Mouse (Mus musculus) embryonic stem cell, embryonic (primary cell): ENCODE measurements around the gene Clcnka.

ENCODE experiments used
- CTCF ChIA-PET, 4 experiments: fragments of 300-600 bp in 2 of 4; fragments of 350-600 bp in 2 of 4; sonication (Branson Sonifier 250); formaldehyde crosslinking; loops; one replicate each; lab custom pipeline; 2022; ENCODE audit warnings: inconsistent platforms in 2 of 4; lab: Charles Lee
- POLR2A ChIA-PET, 4 experiments: fragments of 300-600 bp in 2 of 4; fragments of 350-600 bp in 2 of 4; sonication (Branson Sonifier 250); formaldehyde crosslinking; loops; one replicate each; lab custom pipeline; 2022; ENCODE audit warnings: antibody characterized with exemption in 4 of 4, inconsistent platforms in 1 of 4; lab: Charles Lee

The Clcnka gene

DNA sequence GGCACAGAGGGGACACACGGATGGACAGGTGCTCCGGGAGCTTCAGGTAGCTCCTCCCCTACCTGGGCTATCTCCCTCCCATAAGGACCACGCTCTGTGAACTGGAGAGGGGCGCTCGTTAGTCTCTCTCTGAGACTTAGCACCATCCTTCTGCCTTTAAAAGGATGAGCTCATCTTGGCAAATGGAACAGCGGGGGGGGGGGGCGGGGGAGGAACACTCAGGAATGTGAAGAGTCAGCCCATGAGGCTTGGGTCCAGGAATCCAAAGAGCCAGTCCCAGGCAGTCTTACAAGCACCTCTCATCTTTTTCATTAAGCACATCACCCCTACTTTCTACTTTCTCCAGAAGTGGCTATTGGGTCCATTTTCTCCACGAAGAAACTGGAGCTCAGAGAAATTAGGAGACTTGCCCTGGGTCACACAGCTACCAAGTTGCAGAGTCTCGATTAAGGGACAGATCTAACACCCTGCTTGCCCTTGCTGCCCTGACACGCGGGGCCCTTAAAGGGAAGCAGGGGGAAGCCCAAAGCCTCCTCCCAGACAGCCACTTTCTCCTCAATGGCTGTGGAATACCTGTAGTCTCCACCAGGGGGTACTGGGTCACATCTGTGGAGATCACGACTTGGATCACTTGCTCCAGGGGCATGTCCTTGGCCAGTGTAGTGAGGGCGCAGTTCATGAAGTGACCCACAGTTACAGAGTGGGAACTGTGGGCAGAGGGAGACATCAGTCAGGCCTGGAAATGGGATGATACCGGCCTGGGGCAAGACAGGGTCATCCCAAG, 8.2 kb upstream of the Clcnka start:
- ChIA-PET POLR2A (interaction anchor here in 3 of 4 experiments (0.6 to 7.9 kb wide), 23 partner anchors 8 to 191 kb away, joined by 3 to 65 read pairs (median 5); partner anchors contain the start of genes Clcnka (in 1 of the 3) and Srarp (in 1 of the 3)), CTCF (interaction anchor here (0.5 to 8.1 kb wide), 27 partner anchors 14 to 451 kb away, joined by 3 to 82 read pairs (median 4); partner anchors contain the start of genes Hspb7 (in 1 of the 4) and Tmem82 (in 1 of the 4))

GRCm38 (mm10) chr4:141405314-141405622, 6.7 kb upstream of the Clcnka start:
- ChIA-PET CTCF (interaction anchor here (0.5 to 8.1 kb wide), 36 partner anchors 9 to 241 kb away, joined by 3 to 82 read pairs (median 5); partner anchors contain the start of gene Srarp (in 2 of the 4)), POLR2A (interaction anchor here in 3 of 4 experiments (0.9 to 7.9 kb wide), 20 partner anchors 15 to 171 kb away, joined by 3 to 65 read pairs (median 5); partner anchors contain the start of gene Hspb7 (in 2 of the 3))

- CTCF ChIA-PET = interaction anchor here (0.5 to 8.1 kb wide), 49 partner anchors 9 to 284 kb away, joined by 3 to 82 read pairs (median 4); partner anchors contain the start of gene Srarp (in 2 of the 4)
- POLR2A ChIA-PET = interaction anchor here in 3 of 4 experiments (0.9 to 7.9 kb wide), 30 partner anchors 10 to 172 kb away, joined by 3 to 65 read pairs (median 5); partner anchors contain the start of gene Hspb7 (in 2 of the 3)
Measured at GRCm38 (mm10) chr4:141404518-141405313, 6.2 kb upstream of the Clcnka start.

DNA sequence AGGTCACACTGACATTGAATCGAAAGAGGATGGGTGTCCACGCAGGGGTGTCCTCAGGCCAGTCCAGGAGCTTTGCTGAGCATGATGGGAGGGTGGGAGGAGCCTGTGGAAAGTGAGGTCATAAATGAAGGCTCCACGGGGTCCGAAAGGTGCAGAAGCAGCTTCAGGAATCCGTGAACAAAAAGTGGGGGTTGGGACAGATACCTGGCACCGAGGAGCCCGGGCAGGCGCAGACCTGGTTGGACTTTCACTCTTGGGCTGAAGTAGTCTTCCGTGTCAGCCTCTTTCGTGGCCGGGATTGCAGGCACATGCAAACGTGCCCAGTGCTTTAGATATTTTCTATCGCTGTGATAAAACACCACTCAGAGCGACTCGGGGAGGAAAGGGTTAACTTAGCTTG, 1.6 kb upstream of the Clcnka start:
- CTCF ChIA-PET = interaction anchor here in 3 of 4 experiments (0.6 to 3.7 kb wide), 11 partner anchors 10 to 233 kb away, joined by 3 to 17 read pairs (median 5); no protein-coding TSS in a partner anchor
- POLR2A ChIA-PET = interaction anchor here in 3 of 4 experiments (0.6 to 2.7 kb wide), 8 partner anchors 10 to 1567 kb away, joined by 3 to 6 read pairs (median 4); no protein-coding TSS in a partner anchor

GRCm38 (mm10) chr4:141397861-141398260, 663 bp downstream of the Clcnka start:
- ChIA-PET CTCF (interaction anchor here (0.6 to 3.7 kb wide), 10 partner anchors 10 to 115 kb away, joined by 3 to 17 read pairs (median 5); no protein-coding TSS in a partner anchor), POLR2A (interaction anchor here in 3 of 4 experiments (0.6 to 2.6 kb wide), 13 partner anchors 9 to 247 kb away, joined by 3 to 9 read pairs (median 3); no protein-coding TSS in a partner anchor)

DNA sequence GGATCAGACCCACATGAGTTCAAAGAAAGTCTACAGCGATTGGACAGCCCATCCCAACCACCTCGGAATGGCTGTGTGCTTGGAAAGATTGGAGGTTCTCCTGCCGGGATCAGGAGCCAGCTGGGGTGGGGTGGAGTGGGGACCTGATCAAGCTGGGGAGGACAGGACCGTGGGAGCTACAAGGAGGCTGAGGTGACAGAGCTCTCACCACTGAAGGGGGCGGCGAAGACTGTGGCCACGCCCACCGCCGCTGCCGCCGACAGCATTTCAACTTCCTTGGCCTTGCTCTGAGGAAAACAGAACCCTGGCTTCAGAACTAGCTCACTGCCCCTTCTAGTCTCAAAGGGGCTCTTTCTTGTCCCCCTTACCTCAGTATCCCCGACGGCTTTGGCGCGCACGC, 3.8 kb downstream of the Clcnka start:
- POLR2A ChIA-PET = interaction anchor here in 3 of 4 experiments (0.6 to 2.8 kb wide), 14 partner anchors 9 to 178 kb away, joined by 3 to 10 read pairs (median 4); no protein-coding TSS in a partner anchor
- CTCF ChIA-PET = interaction anchor here in 3 of 4 experiments (0.8 to 1.5 kb wide), 9 partner anchors 10 to 122 kb away, joined by 3 to 4 read pairs (median 3); no protein-coding TSS in a partner anchor

GRCm38 (mm10) chr4:141391293-141391692, 7.2 kb downstream of the Clcnka start:
- CTCF ChIA-PET = no interaction called here
- POLR2A ChIA-PET = interaction anchor here in 1 of 4 experiments (1.0 to 1.2 kb wide), 2 partner anchors 9 to 371 kb away, joined by 3 read pairs; no protein-coding TSS in a partner anchor

DNA sequence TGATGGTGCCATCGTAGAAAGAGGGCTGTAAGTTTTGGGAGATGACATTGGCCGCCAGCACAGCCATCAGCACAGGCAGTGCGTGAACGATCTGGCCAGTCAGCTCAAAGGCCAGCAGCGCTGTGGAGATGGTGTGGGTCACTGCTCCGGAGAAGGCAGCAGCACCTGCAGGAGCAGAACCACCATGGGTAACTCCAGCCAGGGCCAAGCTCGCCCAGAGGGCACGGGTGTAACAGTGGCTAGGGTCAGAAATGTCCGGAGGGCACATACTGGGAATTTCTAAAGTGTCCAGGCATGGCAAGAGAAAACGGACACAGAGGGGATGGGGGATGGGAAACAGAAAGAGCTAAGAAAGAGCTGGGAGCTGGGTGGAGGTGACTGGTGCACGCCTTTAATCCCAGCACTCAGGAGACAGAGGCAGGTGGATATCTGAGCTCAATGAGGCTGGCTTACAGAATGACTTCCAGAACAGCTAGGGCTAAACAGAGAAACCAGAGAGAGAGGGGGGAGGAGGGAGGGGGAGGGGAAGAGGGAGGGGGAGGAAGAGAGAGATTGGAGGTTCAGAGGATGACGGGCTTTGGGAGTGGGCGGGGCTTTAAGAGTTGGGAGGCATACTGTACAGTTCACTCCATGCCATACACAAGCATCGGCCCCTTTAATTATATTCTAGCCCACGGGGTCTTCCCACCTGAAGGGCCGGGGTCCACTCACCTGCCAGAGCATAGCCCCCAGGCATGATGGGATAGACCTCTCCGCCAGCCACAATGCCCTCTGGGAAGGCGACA, 9.0 kb downstream of the Clcnka start:
- CTCF ChIA-PET = interaction anchor here (0.5 to 3.4 kb wide), 15 partner anchors 10 to 1110 kb away, joined by 3 to 33 read pairs (median 4); no protein-coding TSS in a partner anchor
- POLR2A ChIA-PET = interaction anchor here (0.5 to 2.1 kb wide), 29 partner anchors 9 to 688 kb away, joined by 3 to 9 read pairs (median 3); partner anchors contain the start of gene Clcnka (in 1 of the 4)

DNA sequence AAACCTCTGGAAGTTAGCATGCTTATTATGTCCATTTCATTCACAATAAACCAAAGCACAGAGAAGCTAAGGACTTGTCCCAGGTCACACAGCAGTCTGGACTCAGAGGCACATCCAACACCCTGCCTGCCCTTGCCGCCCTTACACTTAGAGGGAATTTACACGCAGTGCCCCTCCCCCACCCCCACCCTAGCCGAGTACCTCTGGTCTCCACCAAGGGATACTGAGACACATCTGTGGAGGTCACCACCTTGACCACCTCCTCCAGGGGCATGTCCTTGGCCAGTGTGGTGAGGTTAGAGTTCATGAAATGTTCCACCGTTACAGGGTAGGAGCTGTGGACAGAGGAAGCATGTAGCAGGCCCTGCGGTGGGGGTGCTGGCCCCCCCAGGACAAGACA, 10.6 kb downstream of the Clcnka start:
- CTCF ChIA-PET = interaction anchor here (0.5 to 3.4 kb wide), 67 partner anchors 8 to 1583 kb away, joined by 3 to 33 read pairs (median 3); partner anchors contain the start of genes Clcnka (in 3 of the 4) and Slc25a34 (in 1 of the 4)
- POLR2A ChIA-PET = interaction anchor here in 3 of 4 experiments (0.6 to 2.0 kb wide), 12 partner anchors 10 to 189 kb away, joined by 3 to 9 read pairs (median 4); partner anchors contain the start of genes Clcnka (in 1 of the 3) and Fam131c (in 1 of the 3)

GRCm38 (mm10) chr4:141387093-141387784, 11.3 kb downstream of the Clcnka start:
- POLR2A ChIA-PET = interaction anchor here in 3 of 4 experiments (0.6 to 2.0 kb wide), 11 partner anchors 19 to 189 kb away, joined by 3 to 9 read pairs (median 4); partner anchors contain the start of gene Fam131c (in 1 of the 3)
- CTCF ChIA-PET = interaction anchor here (0.5 to 3.4 kb wide), 66 partner anchors 9 to 1994 kb away, joined by 3 to 33 read pairs (median 4); partner anchors contain the start of genes Clcnka (in 3 of the 4) and Slc25a34 (in 1 of the 4)

DNA sequence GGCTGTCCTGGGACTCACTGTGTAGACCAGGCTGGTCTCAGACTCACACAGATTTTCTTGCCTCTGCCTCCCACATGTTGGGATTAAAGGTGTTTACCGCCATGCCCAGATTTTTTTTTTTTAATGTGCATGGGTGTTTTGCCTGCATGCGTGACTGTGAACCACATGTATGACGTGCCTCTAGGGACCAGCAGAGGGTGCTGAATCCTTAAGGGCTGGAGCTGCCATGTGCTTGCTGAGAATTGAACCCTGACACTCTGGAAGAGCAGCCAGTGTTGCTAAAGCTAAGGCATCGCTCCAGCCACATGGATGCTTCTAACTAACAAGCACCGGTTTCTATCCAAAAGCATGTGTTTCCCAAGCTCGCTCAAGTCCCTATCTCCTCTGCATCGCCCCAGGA, 12.4 kb downstream of the Clcnka start:
- POLR2A ChIA-PET = interaction anchor here in 1 of 4 experiments (1.1 kb wide), 1 partner anchor 187 kb away, joined by 3 read pairs; no protein-coding TSS in a partner anchor
- CTCF ChIA-PET = interaction anchor here (0.6 to 1.0 kb wide), 7 partner anchors 18 to 248 kb away, joined by 3 to 5 read pairs (median 3); partner anchors contain the start of gene Tmem82 (in 1 of the 4)

GRCm38 (mm10) chr4:141385275-141385674, 13.2 kb downstream of the Clcnka start:
- ChIA-PET CTCF (interaction anchor here (0.6 to 1.4 kb wide), 23 partner anchors 13 to 446 kb away, joined by 3 to 8 read pairs (median 3); partner anchors contain the start of genes Clcnka (in 1 of the 4) and Fam131c (in 1 of the 4)), POLR2A (interaction anchor here in 2 of 4 experiments (0.7 to 3.7 kb wide), 6 partner anchors 41 to 238 kb away, joined by 3 to 25 read pairs (median 3); no protein-coding TSS in a partner anchor)

- POLR2A ChIA-PET = interaction anchor here in 3 of 4 experiments (0.8 to 3.7 kb wide), 15 partner anchors 10 to 193 kb away, joined by 3 to 25 read pairs (median 3); partner anchors contain the start of gene Clcnka (in 1 of the 3)
- CTCF ChIA-PET = interaction anchor here in 3 of 4 experiments (0.5 to 2.2 kb wide), 36 partner anchors 9 to 601 kb away, joined by 3 to 14 read pairs (median 3); partner anchors contain the start of genes Hspb7 (in 1 of the 3) and Szrd1 (in 1 of the 3)
Measured at GRCm38 (mm10) chr4:141382406-141382805, 16.1 kb downstream of the Clcnka start.

- ChIA-PET CTCF (interaction anchor here in 2 of 4 experiments (0.9 to 1.2 kb wide), 2 partner anchors 19 kb away, joined by 3 read pairs; no protein-coding TSS in a partner anchor), POLR2A (interaction anchor here in 1 of 4 experiments (1.5 kb wide), 1 partner anchor 15 kb away, joined by 3 read pairs; no protein-coding TSS in a partner anchor)
Measured at GRCm38 (mm10) chr4:141379674-141380073, 18.9 kb downstream of the Clcnka start.

DNA sequence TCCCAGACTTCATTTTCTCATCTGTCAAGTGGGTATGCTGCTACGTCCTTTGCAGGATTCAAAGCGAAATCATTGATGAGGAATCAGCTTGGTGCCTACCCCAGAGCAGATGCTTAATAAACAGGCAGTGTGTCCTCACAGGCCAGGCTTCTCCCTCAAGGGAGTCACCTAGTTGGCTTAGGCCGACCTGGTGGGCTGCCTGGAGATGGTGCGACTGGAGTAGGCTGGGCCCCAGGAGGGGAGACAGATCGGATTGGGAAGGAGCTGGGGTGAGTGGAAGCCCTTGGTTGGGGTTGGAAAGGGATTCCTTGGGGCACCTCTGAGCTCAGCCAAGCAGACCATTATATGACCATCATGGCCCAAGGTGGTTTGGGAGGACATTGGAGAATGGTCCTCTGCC, 26.1 kb downstream of the Clcnka start:
- POLR2A ChIA-PET = interaction anchor here in 3 of 4 experiments (0.5 to 1.5 kb wide), 7 partner anchors 10 to 252 kb away, joined by 3 to 7 read pairs (median 4); partner anchors contain the start of gene Tmem82 (in 1 of the 3)

More for the DNA sequence above, 26.1 kb downstream of the Clcnka start:
- CTCF ChIA-PET = interaction anchor here in 3 of 4 experiments (1.0 to 1.4 kb wide), 3 partner anchors 10 to 39 kb away, joined by 3 to 6 read pairs (median 3); no protein-coding TSS in a partner anchor
